Mouse (Mus musculus): ENCODE measurements at regions not wholly inside any gene's neighbourhood (a gene's known extent, or its start where the extent isn't known, plus 50 kb on each side); places are given as distances from the start of the nearest gene placed in this dataset.

GRCm38 (mm10) chr9:116511450-116511849 is 336.3 kb upstream of the Tgfbr2 start:
- no peak for DNase-seq (ENCODE audit: low spot score)

DNA sequence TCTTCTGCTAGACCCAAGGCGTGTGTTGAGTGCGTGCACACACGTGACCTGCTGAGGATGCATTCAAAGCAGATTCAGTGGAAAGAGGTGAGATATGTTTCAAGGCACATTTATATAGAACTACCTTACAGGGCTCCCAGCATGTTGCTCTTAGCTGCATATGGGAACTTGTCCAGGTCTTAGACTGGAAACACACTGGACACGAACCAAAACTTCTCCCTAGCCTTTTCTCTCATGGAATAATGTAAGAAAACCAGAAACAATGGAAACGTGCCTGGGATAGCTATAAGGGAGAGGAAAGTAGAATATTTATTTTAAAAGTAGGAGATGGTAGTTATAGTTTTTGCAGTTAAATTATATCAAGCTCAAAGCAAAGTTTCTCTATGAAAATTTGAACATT is 332.6 kb upstream of the Tgfbr2 start:
- DNase-seq (ENCODE audit: low spot score), result no peak

DNA sequence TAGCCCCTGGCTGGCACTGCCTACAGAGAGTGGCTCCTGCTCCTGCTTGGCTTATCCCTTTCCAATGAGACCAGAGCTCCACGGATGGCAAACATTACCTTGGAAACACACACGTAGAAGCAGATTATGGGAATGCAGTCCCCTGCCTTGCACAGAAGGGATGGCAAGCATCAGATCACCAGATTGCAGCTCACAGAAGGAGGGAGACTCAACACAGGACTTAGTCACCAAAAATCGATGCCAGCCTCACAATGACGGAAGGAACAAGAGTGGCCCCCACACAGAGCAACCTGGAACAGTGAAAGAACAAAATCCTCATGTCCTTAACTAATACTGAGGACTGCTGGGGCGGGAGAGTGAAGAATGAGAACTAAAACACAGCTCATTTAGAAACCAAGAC is 327.7 kb upstream of the Tgfbr2 start:
- no peak for DNase-seq (ENCODE audit: low spot score)

GRCm38 (mm10) chr9:116500951-116501350 is 325.8 kb upstream of the Tgfbr2 start:
- no peak for DNase-seq (ENCODE audit: low spot score)

GRCm38 (mm10) chr9:116491227-116491626 is 316.1 kb upstream of the Tgfbr2 start:
- no peak for DNase-seq (ENCODE audit: low spot score)

DNA sequence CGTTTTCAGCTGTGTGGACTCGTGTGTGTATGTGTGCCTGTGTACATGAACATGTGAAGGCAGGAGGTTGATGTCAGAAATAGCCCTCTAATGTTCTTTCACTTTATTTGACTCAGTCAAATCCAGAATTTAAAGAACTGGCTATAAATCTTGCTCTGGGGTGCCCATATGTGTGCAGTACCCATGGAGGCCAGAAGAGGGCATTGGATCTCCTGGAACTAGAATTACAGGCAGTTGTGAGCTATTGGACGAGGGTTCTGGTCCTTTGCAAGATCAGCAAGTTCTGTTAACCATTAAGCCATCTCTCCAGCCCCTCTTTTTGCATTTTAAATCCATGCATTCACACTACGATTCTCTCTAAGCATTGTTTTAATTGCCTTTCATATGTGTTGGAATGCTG is 314.6 kb upstream of the Tgfbr2 start:
- no peak for DNase-seq (ENCODE audit: low spot score)

- no peak for DNase-seq (ENCODE audit: low spot score)
Observed at GRCm38 (mm10) chr9:116489273-116489672, 314.1 kb upstream of the Tgfbr2 start.

- no peak for DNase-seq (ENCODE audit: low spot score)
Observed at GRCm38 (mm10) chr9:116477309-116477708, 302.1 kb upstream of the Tgfbr2 start.

GRCm38 (mm10) chr9:116475206-116475955 is 300.2 kb upstream of the Tgfbr2 start:
- no peak for DNase-seq (ENCODE audit: low spot score)

DNA sequence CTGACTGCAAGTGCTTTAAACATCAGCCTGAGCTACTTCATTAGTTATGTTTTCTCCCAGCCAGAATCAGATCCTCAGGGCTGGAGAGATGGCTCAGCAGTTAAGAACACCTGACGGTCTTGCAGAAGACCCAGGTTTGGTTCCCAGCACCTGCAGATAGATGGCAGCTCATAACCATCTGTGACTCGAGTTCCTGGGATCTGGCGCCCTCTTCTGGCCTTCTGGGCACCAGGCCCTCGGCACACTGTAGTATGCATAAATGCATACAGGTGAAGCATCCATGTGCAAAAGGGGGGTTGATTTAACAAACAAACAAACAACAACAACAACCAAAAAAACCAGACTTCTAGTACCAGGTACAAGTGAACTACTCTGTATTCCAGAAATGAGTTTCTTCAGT is 297.7 kb upstream of the Tgfbr2 start:
- DNase-seq (ENCODE audit: low spot score), result no peak

DNA sequence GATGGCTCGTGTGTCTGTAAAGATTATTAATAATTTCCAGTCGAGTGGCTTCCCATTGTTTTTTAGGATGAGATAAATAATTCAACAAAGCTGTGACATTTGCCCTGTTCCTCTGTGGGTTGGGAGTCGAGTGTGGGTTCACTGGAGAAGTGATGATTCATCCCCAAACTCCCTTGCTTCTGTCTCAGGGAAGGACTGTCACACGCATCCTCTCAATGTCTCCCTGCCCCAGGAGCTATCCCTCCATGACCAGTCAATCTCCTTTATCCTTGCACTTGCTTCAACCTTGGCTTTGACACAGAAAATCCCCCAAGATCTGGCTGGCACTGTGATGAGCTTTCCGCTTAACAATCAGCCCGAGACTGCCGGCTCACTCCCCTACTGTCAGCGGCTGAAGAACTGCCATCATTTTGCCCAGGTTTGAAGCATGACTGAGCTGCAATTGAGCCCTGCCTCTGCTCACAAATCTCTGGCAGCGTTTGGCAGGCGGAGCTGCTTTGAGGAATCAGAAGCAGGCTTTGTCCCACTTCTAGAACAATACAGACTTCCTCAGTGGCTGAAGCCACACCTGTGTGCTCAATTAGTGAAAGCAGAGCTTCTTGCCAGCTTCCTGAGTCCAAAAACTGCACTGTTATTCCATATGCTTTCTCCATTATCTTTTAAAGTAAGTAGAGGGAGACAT is 293.6 kb upstream of the Tgfbr2 start:
- no peak for DNase-seq (ENCODE audit: low spot score)

- DNase-seq (ENCODE audit: low spot score), result no peak
Observed at GRCm38 (mm10) chr9:116466336-116466735, 291.2 kb upstream of the Tgfbr2 start.

GRCm38 (mm10) chr9:116464626-116465025 is 289.5 kb upstream of the Tgfbr2 start:
- DNase-seq (ENCODE audit: low spot score), result no peak

DNA sequence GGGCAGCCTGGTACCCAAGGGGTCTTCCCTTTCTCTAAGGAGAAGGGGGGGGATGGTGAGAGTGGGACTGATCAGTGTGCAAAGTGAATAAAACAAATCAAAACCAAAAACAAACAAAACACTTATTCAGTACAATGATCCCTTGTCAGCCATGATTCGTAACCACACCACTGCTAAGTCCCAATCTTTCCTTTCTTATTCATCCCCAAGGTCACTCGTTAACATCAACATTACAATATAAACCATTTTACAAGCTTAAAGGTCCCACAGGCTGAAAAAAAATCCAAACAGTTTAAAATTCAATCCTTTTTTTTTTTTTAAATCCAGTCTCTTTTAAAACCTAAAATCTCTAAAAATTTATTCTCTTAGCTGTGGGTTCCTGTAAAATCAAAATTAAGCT is 287.1 kb upstream of the Tgfbr2 start:
- DNase-seq (ENCODE audit: low spot score), result no peak

DNA sequence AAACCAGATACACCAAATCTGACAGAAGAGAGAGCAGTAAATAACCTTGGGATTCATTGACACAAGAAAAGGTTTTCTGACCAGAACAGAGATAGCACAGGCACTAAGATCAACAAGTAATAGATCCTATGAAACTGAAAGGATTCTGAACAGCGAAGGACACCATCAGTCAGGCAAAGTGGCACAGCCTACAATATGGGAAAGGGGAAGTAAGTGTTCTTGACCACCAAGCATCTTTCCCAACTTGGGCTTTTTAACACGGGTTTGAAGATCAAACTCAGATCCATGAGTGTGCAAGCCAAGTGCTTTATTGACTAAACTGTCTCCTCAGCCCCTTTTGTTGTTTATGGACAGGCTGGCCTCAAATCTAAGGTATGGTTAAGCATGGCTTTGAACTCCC is 284.9 kb upstream of the Tgfbr2 start:
- no peak for DNase-seq (ENCODE audit: low spot score)

- DNase-seq (ENCODE audit: low spot score), result no peak
Observed at GRCm38 (mm10) chr9:116452050-116452449, 276.9 kb upstream of the Tgfbr2 start.

DNA sequence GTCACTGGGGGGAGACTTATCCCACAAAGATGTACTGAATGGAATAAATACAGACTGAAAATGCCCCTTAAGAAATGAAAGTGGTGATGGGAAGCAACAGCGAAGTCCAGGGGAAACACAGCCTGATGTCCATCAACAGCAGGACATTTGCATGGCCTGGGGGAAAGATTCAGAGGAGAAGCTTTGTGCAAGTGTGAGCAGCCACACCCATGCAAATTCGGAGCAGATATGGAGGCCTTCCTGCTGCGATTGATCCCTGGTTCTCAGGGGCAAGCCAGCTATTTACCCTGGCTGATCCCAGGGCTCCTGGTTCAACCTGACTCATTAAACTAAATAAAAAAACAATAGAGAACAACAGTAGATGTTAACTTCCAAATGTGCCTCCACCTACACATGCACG is 275.7 kb upstream of the Tgfbr2 start:
- no peak for DNase-seq (ENCODE audit: low spot score)

- DNase-seq (ENCODE audit: low spot score), result no peak
Observed at GRCm38 (mm10) chr9:116447734-116448133, 272.6 kb upstream of the Tgfbr2 start.

DNA sequence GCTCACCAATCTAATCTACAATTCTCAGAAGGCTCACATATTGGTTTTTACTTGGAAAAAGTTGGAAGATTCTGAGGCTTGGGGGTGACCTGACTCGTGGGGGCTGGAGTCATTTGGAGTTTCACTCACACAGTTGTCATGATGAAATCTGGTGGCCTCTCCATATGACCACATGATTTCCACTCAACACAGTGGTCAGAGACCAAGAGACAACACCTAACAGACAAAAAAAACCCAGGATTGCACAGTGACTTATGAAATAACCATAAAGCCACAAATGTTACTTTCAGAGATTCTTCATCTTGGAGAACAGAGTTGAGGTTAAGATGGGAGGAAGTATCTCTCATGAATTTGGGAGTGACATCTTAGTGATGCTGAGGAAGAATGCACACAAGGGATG is 263.4 kb upstream of the Tgfbr2 start:
- DNase-seq (ENCODE audit: low spot score), result no peak

- DNase-seq (ENCODE audit: low spot score), result no peak
Observed at GRCm38 (mm10) chr9:116434414-116434813, 259.3 kb upstream of the Tgfbr2 start.

DNA sequence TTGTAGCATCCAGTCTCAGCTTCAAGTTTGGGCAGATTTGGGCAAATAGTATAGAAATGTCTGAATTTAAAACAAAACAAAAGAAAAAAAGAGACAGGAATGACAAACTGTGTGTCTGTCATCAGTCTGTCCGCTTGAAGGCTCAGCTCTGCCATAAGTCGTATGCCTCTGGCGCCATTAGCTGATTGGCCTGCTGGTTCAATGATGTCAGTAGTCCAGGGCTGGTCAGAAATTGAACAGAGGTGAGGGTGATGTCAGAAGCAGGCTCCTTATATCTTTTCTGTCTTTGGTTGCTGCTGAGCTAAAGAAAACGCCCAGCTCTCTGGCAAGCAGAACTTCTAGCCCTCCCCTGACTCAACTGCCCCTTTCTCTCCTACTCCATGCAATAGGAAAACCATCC is 253.9 kb upstream of the Tgfbr2 start:
- DNase-seq (ENCODE audit: low spot score), result no peak

- DNase-seq (ENCODE audit: low spot score), result no peak
Observed at GRCm38 (mm10) chr9:116428475-116428874, 253.3 kb upstream of the Tgfbr2 start.

DNA sequence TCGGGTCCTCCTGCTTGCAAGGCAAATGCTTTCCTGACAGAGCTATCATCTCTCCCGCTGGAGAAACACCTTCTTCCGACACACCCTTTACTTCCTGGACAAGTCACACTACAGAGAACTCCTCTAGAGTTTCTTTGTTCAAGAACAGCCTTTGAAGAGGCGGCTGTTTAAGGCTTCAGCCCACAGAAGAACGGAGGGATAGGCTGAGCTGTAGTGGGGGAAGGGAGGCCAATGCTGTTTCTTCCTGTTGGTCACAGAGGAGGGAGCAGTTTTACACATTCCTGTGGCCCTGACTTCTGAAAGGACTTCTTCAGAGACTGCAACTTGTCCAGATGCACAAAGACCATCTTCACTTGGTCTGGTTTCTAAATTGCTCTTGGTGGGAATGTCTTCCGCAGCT is 252.1 kb upstream of the Tgfbr2 start:
- DNase-seq (ENCODE audit: low spot score), result no peak

Measured in spleen, adult 12 weeks (tissue).